Mouse (Mus musculus): ENCODE results near the gene Fras1.

GRCm38 (mm10) chr5:96747195-96747984 lies 373.6 kb downstream of the Fras1 start:
- no peak for TF ChIP-seq CTCF (IDR thresholded peaks at IDR 0.05; ENCODE audit: extremely low read depth, insufficient read length, insufficient replicate concordance, low read depth, low read length)
- TF ChIP-seq POLR2A (IDR thresholded peaks at IDR 0.05; ENCODE audit: low read depth, low read length), result no peak
